Mouse (Mus musculus): Measurements from ENCODE around the gene Methig1.

The Methig1 gene

GRCm38 (mm10) chr15:100422899-100423860 lies 70.2 kb downstream of the Methig1 start:
- DNase-seq (ENCODE audit: low spot score in 2 of 2), result peak; percentile 94 to 95

- DNase-seq (ENCODE audit: low spot score in 2 of 2), result no peak
Observed at GRCm38 (mm10) chr15:100423916-100424315, 71.0 kb downstream of the Methig1 start.

GRCm38 (mm10) chr15:100424396-100425122 lies 71.6 kb downstream of the Methig1 start, which contains the start of gene Slc11a2:
Gene Slc11a2, minus strand, starts transcription at chr15:100425072.
- no peak for DNase-seq (ENCODE audit: low spot score in 2 of 2)

- no peak for DNase-seq (ENCODE audit: low spot score in 2 of 2)
Observed at GRCm38 (mm10) chr15:100428296-100428905, 75.5 kb downstream of the Methig1 start.

- DNase-seq (ENCODE audit: low spot score in 2 of 2), result no peak
Observed at GRCm38 (mm10) chr15:100429959-100430565, 77.1 kb downstream of the Methig1 start.

GRCm38 (mm10) chr15:100433234-100433633 lies 80.3 kb downstream of the Methig1 start:
- DNase-seq (ENCODE audit: low spot score in 2 of 2), result no peak

Data from thymus, postnatal 10 days (tissue).